In genomic region chr17:49337881-49338280, GRCm38 (mm10) we compare ENCODE assay signal across 9 mouse cellular contexts.
"Had no signal": no experiment of that assay in that cellular context is flagged by ENCODE, and none has a peak within 500 bp of the region (broad histone marks: within the 10 kb centered on the region; RNA-seq: fewer than 3 reads in every experiment).

No protein-coding gene starts in this region.

- DNase-seq: kidney, postnatal 25 days; layer of hippocampus, adult 9-11 months; liver, postnatal 0 days; lung, postnatal 10 days; lung, postnatal 36 days; retina, postnatal 1 day; right cerebral cortex, postnatal 25 days; spleen, adult 18-20 months; thymus, postnatal 25 days had no signal
